ENCODE assay signal across 14 mouse cellular contexts in genomic region chr4:73770592-73770991, GRCm38 (mm10). TPM values are rescaled to one million over a fixed set of nuclear protein-coding genes. Genes with fewer than 3 reads are reported as not detected.
"Had no signal": no experiment of that assay in that cellular context is flagged by ENCODE, and none has a peak within 500 bp of the region (broad histone marks: within the 10 kb centered on the region; RNA-seq: fewer than 3 reads in every experiment).

No protein-coding gene starts in this region.

- H3K4me1 ChIP-seq: limb, embryonic 15.5 days; liver, embryonic 12.5 days; neural tube, embryonic 13.5 days had no signal

- H3K27me3 ChIP-seq: limb, embryonic 15.5 days; liver, embryonic 12.5 days; neural tube, embryonic 13.5 days had no signal

- H3K36me3 ChIP-seq: limb, embryonic 15.5 days; liver, embryonic 12.5 days; midbrain, embryonic 10.5 days; neural tube, embryonic 13.5 days had no signal

- DNase-seq: kidney, adult 2 months; kidney, postnatal 25 days; layer of hippocampus, postnatal 36 days; lung, embryonic 14.5 days; lung, postnatal 10 days; lung, postnatal 4 days; right cerebral cortex, adult 18-20 months; right cerebral cortex, postnatal 25 days; thymus, postnatal 36 days had no signal

- H3K9me3 ChIP-seq: limb, embryonic 15.5 days; liver, embryonic 12.5 days; midbrain, embryonic 10.5 days; neural tube, embryonic 13.5 days had no signal

- H3K27ac ChIP-seq: limb, embryonic 15.5 days; liver, embryonic 12.5 days; midbrain, embryonic 10.5 days; neural tube, embryonic 13.5 days had no signal

- H3K4me3 ChIP-seq: limb, embryonic 15.5 days; liver, embryonic 12.5 days; midbrain, embryonic 10.5 days; neural tube, embryonic 13.5 days had no signal

RNA-seq across cellular contexts. Expression of gene Rasef, which starts 20.2 kb away (rescaled TPM):
- total RNA-seq: megakaryocyte, adult 5-6 weeks had no signal
- polyA plus RNA-seq: liver, embryonic 12.5 days had no signal
